ENCODE assay signal across 7 mouse cellular contexts in the genomic region with DNA sequence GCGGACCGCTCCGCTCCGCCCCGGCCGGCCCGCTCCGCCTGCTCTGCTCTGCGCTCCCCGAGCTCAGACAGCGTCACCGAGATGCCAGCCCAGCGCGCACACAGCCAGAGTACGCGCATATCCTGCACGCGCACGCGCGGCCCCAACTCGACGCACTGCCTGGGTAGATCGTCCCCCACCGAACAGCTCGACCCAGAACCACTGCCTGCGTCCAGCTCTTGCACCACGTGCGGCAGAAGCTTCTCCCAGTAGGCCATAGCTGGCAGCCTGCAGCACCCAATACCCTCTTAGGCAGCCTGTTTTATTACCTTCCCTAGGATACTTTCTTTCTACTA. TPM values are rescaled to one million over a fixed set of nuclear protein-coding genes. Genes with fewer than 3 reads are reported as not detected.
DNase-seq lines count a peak whose midpoint lies in the region; ATAC-seq lines count a peak whose summit lies in the region.

A gene (minus strand): TSS at position 220 of the 335 bp plus-strand sequence.

- ATAC-seq in intestine, embryonic 15.5 days = 0 out of 2 replicates have a peak, but pooled peaks have one; percentile 4
- ATAC-seq in megakaryocyte progenitor cell, adult 5-6 weeks (replicated peaks; ENCODE audit: poor library complexity) = peak; percentile 48

- intact Hi-C loops in left cerebral cortex, postnatal 14 days (cut with DNase I) = no loop called here

- peak within 1 kb of the TSS; percentile 91 for H3K4me2 ChIP-seq in intestine, embryonic 15.5 days (replicated peaks)

- H3K27ac ChIP-seq in intestine, embryonic 15.5 days = peak within 1 kb of the TSS; percentile 27; the same call in 1 of the 2 replicates

- 1% methylated on average over 29 of the region's 29 CpGs for WGBS in intestine, embryonic 15.5 days

- DNase-seq in adrenal gland, postnatal 36 days = peak; percentile 87 to 90
- DNase-seq in embryo, embryonic 10 days (ENCODE audit: low spot score) = peak; percentile 84
- DNase-seq in gastrocnemius, postnatal 25 days = peak; percentile 86
- DNase-seq in left cerebral cortex, postnatal 14 days (ENCODE audit: low spot score in 2 of 2) = peak; percentile 90 to 93
- peak; percentile 86 to 87 for DNase-seq in right cerebral cortex, postnatal 36 days (ENCODE audit: low spot score in 2 of 2)

- H3K9me3 ChIP-seq in intestine, embryonic 15.5 days = no peaks in the 10 kb centered on the region

- peak within 1 kb of the TSS; percentile 50 for H3K9ac ChIP-seq in intestine, embryonic 15.5 days

- H3K4me1 ChIP-seq in intestine, embryonic 15.5 days (replicated peaks) = peaks cover 50% of the 10 kb centered on the region

- peak within 1 kb of the TSS; percentile 34 for H3K4me3 ChIP-seq in intestine, embryonic 15.5 days (replicated peaks)

- H3K36me3 ChIP-seq in intestine, embryonic 15.5 days = peaks cover 17% of the 10 kb centered on the region

- no peaks in the 10 kb centered on the region for H3K27me3 ChIP-seq in intestine, embryonic 15.5 days (replicated peaks)

RNA-seq across cellular contexts. Expression of the gene that starts here (rescaled TPM):
- 10 to 100 TPM; 17.4 to 20.3 TPM for total RNA-seq in adrenal gland, postnatal 36 days (2021)
- total RNA-seq in gastrocnemius, postnatal 25 days (2021) = 10 to 100 TPM; 18.3 to 20.8 TPM
- polyA plus RNA-seq in intestine, embryonic 15.5 days (2015; fragmentation: Nextera tagmentation; extraction: Ambion mirVana) = 1.8 and 1.9 TPM in 2 replicates
- 10 to 100 TPM; 85.8 to 89.7 TPM for total RNA-seq in left cerebral cortex, postnatal 14 days (2021)
- 1.0 and 1.1 TPM in 2 replicates for total RNA-seq in megakaryocyte progenitor cell, adult 5-6 weeks (2015)
- 2.5 TPM in 1 of 2 replicates, not detected in the other for total RNA-seq in megakaryocyte progenitor cell, adult 5-6 weeks (2017)

Comparison
In these comparisons a context has a peak if more than half of its experiments do, and no peak if none do; other contexts are left out.
1. Peak in every context shown above with its lines: DNase-seq, ATAC-seq, H3K4me3 ChIP-seq and H3K27ac ChIP-seq.
2. RNA of the gene that starts here (total RNA-seq): 85.8 to 89.7 TPM in left cerebral cortex, postnatal 14 days, 18.3 to 20.8 TPM in gastrocnemius, postnatal 25 days and 17.4 to 20.3 TPM in adrenal gland, postnatal 36 days; 1.0 to 2.5 TPM in megakaryocyte progenitor cell, adult 5-6 weeks; every median in the first group is over 4 times any median in the second.